Mouse (Mus musculus) B cell, adult 62 days (primary cell): Measurements from ENCODE around the gene Rbm33. TPM values are rescaled to one million over a fixed set of nuclear protein-coding genes. Genes with fewer than 3 reads are reported as not detected.

Source experiments
- total RNA-seq: library from RNA; stranded (reverse); gene quantifications from 4 replicates; pipeline ENCODE4 v1.2.4, GENCODE M21; 2023

Rbm33 gene
- total RNA-seq: 166 to 176 TPM (median 172 TPM) in 4 replicates

DNA sequence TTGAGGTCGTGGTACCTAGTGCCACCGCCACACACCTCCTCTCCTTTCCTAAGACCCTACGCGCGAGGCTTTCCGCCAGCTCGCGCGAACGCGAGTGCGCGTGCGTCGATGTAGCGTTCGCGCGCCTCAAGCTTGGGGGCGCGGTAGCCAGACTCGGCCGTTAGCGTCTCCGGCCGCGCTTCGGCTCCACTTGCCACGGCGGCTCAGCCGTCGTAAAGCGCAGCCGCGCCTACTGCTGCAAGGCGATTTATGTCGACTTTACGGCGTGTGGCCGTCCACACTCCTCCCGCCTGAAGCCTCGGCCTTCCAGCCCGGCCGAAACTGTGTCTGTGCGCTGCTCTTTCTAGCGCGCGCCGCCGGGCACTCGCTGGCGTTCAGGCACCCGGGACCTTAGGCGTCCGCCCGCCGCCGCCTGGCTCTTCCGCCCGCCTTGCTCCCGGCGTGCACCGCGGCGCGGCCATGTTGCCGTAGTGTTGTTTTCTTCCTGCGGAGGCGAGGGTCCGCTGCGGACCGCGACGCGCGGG, at the start of gene Rbm33:
Rbm33 (plus strand) TSS at position 400 of the 524 bp plus-strand sequence.

GRCm38 (mm10) chr5:28466760-28467306, 149.9 kb downstream of the Rbm33 start, which contains the start of gene Shh:
Shh (minus strand) TSS chr5:28467256.

Other genes with a start within 250 kb of the Rbm33 start
- 100 to 109 TPM (median 102 TPM) in 4 replicates for gene Insig1, start 245.8 kb upstream of the Rbm33 start, total RNA-seq
- not detected in 4 replicates for gene En2, start 151.4 kb upstream of the Rbm33 start, total RNA-seq
- not detected in 4 replicates for gene Cnpy1, start 71.3 kb upstream of the Rbm33 start, total RNA-seq
- gene Shh, start 150.1 kb downstream of the Rbm33 start, total RNA-seq: not detected in 4 replicates